Mouse (Mus musculus) megakaryocyte, embryonic 14.5 days (primary cell): ENCODE measurements around the gene Mark2.

ENCODE experiments used
- FLI1 ChIP-seq: IDR thresholded peaks from 2 replicates; pipeline ENCODE4 v1.6.1; 2012; ENCODE audit warnings: low read length, inconsistent platforms, mixed read lengths
- GATA1 ChIP-seq: IDR thresholded peaks from 3 replicates; pipeline ENCODE4 v1.6.1; 2012; ENCODE audit warnings: mixed read lengths, low read length, inconsistent platforms, borderline replicate concordance

- no peak for TF ChIP-seq GATA1
- TF ChIP-seq FLI1 = no peak
These were observed 39.8 kb downstream of the Mark2 start for GRCm38 (mm10) chr19:7301647-7302492.
